Mouse (Mus musculus) ovary, postnatal 10 days (tissue): ENCODE results near the gene Cwf19l2.
"Not testable (repeated sequence)": the region's sequence is repeated elsewhere in the genome, so short reads cannot be mapped to it uniquely, and the experiment has no call there.

Experiments
- DNase-seq: peaks from one replicate; pipeline ENCODE4 v3.0.0; 2022; ENCODE audit warnings: low spot score

Cwf19l2 gene

DNA sequence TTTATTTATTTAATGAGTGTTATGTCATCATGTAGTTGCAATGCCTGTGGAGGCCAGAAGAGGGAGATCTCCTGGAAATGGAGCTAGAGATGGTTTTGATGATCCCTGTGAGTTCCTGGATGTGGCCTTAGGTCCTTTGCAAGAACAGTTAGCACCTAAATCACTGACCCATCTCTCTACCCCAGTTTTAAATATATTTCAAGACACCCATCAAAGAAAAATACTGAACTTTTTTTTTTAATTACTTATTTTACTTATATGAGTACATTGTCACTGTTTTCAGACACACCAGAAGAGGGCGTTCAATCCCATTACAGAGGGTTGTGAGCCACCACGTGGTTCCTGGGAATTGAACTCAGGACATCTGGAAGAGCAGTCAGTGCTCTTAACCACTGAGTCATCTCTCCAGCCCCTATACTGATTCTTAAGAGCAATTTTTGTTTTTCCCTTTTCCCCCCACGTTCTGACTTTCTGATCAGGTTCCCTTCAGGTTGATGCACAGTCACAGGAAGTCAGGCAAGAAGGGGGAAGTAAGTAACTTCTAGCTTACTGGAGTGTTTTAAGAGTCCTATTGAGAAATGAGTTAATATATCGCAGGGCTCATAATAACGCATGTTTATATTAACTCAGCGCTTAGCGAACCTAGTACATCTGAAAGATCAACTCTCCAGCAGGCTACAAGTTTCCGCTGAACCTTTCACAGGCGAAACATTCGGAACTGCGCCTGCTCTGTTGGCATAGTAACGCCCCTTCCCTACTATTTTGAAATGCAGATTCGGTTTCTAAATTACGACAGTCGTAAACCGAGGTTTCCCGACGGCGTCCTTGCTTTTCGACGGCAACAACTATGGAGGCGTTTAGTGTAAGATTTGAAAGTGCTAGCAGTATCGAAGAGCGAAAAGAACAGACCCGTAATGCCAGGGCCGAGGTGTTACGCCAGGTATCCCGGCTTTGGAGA lies at the start of gene Cwf19l2:
Cwf19l2 (plus strand) TSS at position 342 of the 958 bp plus-strand sequence.
- DNase-seq, result peak; percentile 44

DNA sequence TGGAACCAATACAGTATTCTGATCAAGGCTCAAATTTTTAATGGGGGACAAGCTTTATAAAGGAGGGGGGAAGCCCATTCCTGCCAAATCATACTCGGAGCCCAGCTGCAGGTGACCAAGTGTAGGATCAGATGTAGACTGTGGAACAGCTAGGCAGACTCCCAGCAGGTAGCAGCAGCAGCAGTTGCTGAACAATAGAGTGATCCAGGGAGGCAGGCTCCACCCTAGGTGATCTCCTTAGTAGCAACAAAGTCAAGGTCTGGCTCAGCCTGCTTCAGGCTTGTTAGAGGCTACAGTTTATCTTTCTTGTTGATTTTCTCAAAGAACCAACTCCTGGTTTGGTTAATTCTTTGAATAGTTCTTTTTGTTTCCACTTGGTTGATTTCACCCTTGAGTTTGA lies 27.1 kb upstream of the Cwf19l2 start:
- DNase-seq, result not testable (repeated sequence)

DNA sequence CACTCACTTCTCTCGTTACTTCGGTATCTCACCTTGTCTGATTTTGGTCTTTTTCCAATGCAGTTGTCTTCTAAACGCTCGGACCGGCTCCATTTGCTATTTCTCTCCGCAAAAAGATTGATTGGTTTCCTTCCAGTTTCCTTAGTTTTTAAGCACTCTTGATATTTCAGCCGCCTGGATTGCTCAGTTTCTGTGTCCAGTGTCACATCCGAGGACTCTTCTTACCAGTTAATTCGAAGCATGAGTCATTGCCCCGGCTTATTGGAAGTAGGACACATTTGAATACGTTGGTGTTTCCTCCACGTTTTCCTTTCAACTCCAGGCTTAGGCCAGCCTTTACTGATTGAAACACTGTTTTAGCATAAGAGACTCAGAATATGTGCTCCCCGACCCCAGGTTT lies 980 bp downstream of the Cwf19l2 start:
- DNase-seq, result no peak

- not testable (repeated sequence) for DNase-seq
These were observed 36.3 kb downstream of the Cwf19l2 start for GRCm38 (mm10) chr9:3439555-3440300.

DNA sequence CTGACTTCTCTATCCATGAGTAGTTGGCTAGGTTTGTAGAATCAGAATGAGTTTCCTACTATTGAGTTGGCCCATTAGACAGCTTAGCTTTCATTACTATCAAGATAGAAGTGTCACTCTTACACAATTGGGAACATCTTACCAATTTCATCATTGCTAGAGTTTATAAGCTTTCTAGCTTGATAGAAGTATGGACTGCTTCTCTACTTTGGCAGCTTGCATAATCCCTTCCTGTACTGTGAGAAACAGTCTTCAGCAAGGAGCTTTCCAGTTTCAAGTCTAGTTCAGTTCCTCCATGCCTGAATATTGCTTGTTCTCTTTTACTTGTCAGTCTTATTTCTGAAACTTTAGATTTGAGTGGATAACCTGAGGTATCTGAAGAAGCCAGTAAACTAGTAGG lies 68.5 kb downstream of the Cwf19l2 start:
- DNase-seq, result no peak

DNA sequence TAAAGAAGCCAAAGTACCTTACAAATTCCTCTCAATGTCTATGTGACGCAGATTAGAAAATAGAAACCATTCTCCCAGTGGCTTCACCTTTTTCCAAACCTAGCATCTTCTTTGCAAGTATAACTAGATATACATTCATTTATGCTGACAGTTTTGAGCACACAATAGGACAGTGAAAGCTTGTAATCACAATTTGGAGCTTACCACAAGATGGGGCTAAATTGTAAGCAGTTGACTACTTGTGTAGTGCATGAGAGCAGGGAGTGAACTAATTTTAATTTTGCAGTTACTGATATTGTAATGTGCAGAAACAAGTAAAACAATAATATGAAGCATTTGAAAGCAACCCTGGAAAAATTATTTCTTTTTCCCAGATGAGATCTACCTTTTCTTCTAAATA lies 115.3 kb downstream of the Cwf19l2 start:
- DNase-seq, result no peak

- no peak for DNase-seq
These were observed 115.8 kb downstream of the Cwf19l2 start for GRCm38 (mm10) chr9:3519178-3519577.

GRCm38 (mm10) chr9:3521031-3521430 lies 117.6 kb downstream of the Cwf19l2 start:
- no peak for DNase-seq
